Mouse (Mus musculus): ENCODE measurements at regions not wholly inside any gene's neighbourhood (a gene's known extent, or its start where the extent isn't known, plus 50 kb on each side); places are given as distances from the start of the nearest gene placed in this dataset.

- no peak overlapping the region for H3K9ac ChIP-seq (ENCODE audit: low read depth, low read length)
- H3K4me1 ChIP-seq (ENCODE audit: control insufficient read depth, low read depth, low read length), result no peaks in the 10 kb centered on the region
- H3K36me3 ChIP-seq (ENCODE audit: control insufficient read depth, insufficient read depth), result no peaks in the 10 kb centered on the region
- no peaks in the 10 kb centered on the region for H3K27me3 ChIP-seq (ENCODE audit: control insufficient read depth, insufficient read depth, low read depth, low read length)
- H3K4me3 ChIP-seq (ENCODE audit: low read depth, low read length), result no peak overlapping the region
- WGBS (ENCODE audit: insufficient replicate concordance), result 45% methylated on average over 1 of the region's 1 CpGs
- H3K27ac ChIP-seq (ENCODE audit: low read length), result no peak overlapping the region
- H3K9me3 ChIP-seq (replicated peaks; ENCODE audit: control insufficient read depth, low read length), result no peaks in the 10 kb centered on the region
- ATAC-seq (ENCODE audit: low read depth), result no peak
- H3K4me2 ChIP-seq (ENCODE audit: low read depth, low read length), result no peak overlapping the region
Observed at GRCm38 (mm10) chr12:39682121-39682520, 355.7 kb downstream of the Arl4a start.

GRCm38 (mm10) chr12:39675608-39676007 lies 362.2 kb downstream of the Arl4a start:
- no peak for ATAC-seq (ENCODE audit: low read depth)
- Histone ChIP-seq H3K4me2 (ENCODE audit: low read depth, low read length) (no peak overlapping the region), H3K9me3 (replicated peaks; ENCODE audit: control insufficient read depth, low read length) (no peaks in the 10 kb centered on the region), H3K4me3 (ENCODE audit: low read depth, low read length) (no peak overlapping the region), H3K4me1 (ENCODE audit: control insufficient read depth, low read depth, low read length) (no peaks in the 10 kb centered on the region), H3K27me3 (ENCODE audit: control insufficient read depth, insufficient read depth, low read depth, low read length) (no peaks in the 10 kb centered on the region), H3K9ac (ENCODE audit: low read depth, low read length) (no peak overlapping the region), H3K27ac (ENCODE audit: low read length) (no peak overlapping the region), H3K36me3 (ENCODE audit: control insufficient read depth, insufficient read depth) (no peaks in the 10 kb centered on the region)
- WGBS (ENCODE audit: insufficient replicate concordance), result 58% methylated on average over 2 of the region's 2 CpGs

GRCm38 (mm10) chr12:39667701-39668100 lies 370.1 kb downstream of the Arl4a start:
- H3K9me3 ChIP-seq (replicated peaks; ENCODE audit: control insufficient read depth, low read length), result no peaks in the 10 kb centered on the region
- no peak overlapping the region for H3K4me2 ChIP-seq (ENCODE audit: low read depth, low read length)
- 72% methylated on average over 2 of the region's 2 CpGs for WGBS (ENCODE audit: insufficient replicate concordance)
- H3K4me3 ChIP-seq (ENCODE audit: low read depth, low read length), result no peak overlapping the region
- H3K9ac ChIP-seq (ENCODE audit: low read depth, low read length), result no peak overlapping the region
- H3K36me3 ChIP-seq (ENCODE audit: control insufficient read depth, insufficient read depth), result no peaks in the 10 kb centered on the region
- H3K27ac ChIP-seq (ENCODE audit: low read length), result no peak overlapping the region
- ATAC-seq (ENCODE audit: low read depth), result no peak
- H3K27me3 ChIP-seq (ENCODE audit: control insufficient read depth, insufficient read depth, low read depth, low read length), result no peaks in the 10 kb centered on the region
- no peaks in the 10 kb centered on the region for H3K4me1 ChIP-seq (ENCODE audit: control insufficient read depth, low read depth, low read length)

GRCm38 (mm10) chr12:39665448-39665847 lies 372.4 kb downstream of the Arl4a start:
- 13% methylated on average over 4 of the region's 4 CpGs for WGBS (ENCODE audit: insufficient replicate concordance)
- H3K27ac ChIP-seq (ENCODE audit: low read length), result no peak overlapping the region
- no peak for ATAC-seq (ENCODE audit: low read depth)

GRCm38 (mm10) chr12:39660420-39660819 lies 377.4 kb downstream of the Arl4a start:
- H3K9me3 ChIP-seq (replicated peaks; ENCODE audit: control insufficient read depth, low read length), result no peaks in the 10 kb centered on the region
- H3K27ac ChIP-seq (ENCODE audit: low read length), result no peak overlapping the region
- no peak for ATAC-seq (ENCODE audit: low read depth)
- 39% methylated on average over 4 of the region's 4 CpGs for WGBS (ENCODE audit: insufficient replicate concordance)
- no peak overlapping the region for H3K9ac ChIP-seq (ENCODE audit: low read depth, low read length)
- H3K4me1 ChIP-seq (ENCODE audit: control insufficient read depth, low read depth, low read length), result no peaks in the 10 kb centered on the region
- no peaks in the 10 kb centered on the region for H3K36me3 ChIP-seq (ENCODE audit: control insufficient read depth, insufficient read depth)
- H3K4me2 ChIP-seq (ENCODE audit: low read depth, low read length), result no peak overlapping the region
- H3K4me3 ChIP-seq (ENCODE audit: low read depth, low read length), result no peak overlapping the region
- H3K27me3 ChIP-seq (ENCODE audit: control insufficient read depth, insufficient read depth, low read depth, low read length), result no peaks in the 10 kb centered on the region

More at GRCm38 (mm10) chr12:39665448-39665847, 372.4 kb downstream of the Arl4a start:
- H3K27me3 ChIP-seq (ENCODE audit: control insufficient read depth, insufficient read depth, low read depth, low read length), result no peaks in the 10 kb centered on the region
- H3K36me3 ChIP-seq (ENCODE audit: control insufficient read depth, insufficient read depth), result no peaks in the 10 kb centered on the region
- H3K4me1 ChIP-seq (ENCODE audit: control insufficient read depth, low read depth, low read length), result no peaks in the 10 kb centered on the region
- no peak overlapping the region for H3K9ac ChIP-seq (ENCODE audit: low read depth, low read length)
- no peak overlapping the region for H3K4me3 ChIP-seq (ENCODE audit: low read depth, low read length)
- no peaks in the 10 kb centered on the region for H3K9me3 ChIP-seq (replicated peaks; ENCODE audit: control insufficient read depth, low read length)
- H3K4me2 ChIP-seq (ENCODE audit: low read depth, low read length), result no peak overlapping the region

GRCm38 (mm10) chr12:39656606-39657005 lies 381.2 kb downstream of the Arl4a start:
- Histone ChIP-seq H3K4me1 (ENCODE audit: control insufficient read depth, low read depth, low read length) (no peaks in the 10 kb centered on the region), H3K27me3 (ENCODE audit: control insufficient read depth, insufficient read depth, low read depth, low read length) (no peaks in the 10 kb centered on the region), H3K9ac (ENCODE audit: low read depth, low read length) (no peak overlapping the region), H3K36me3 (ENCODE audit: control insufficient read depth, insufficient read depth) (no peaks in the 10 kb centered on the region), H3K4me3 (ENCODE audit: low read depth, low read length) (no peak overlapping the region), H3K9me3 (replicated peaks; ENCODE audit: control insufficient read depth, low read length) (no peaks in the 10 kb centered on the region), H3K27ac (ENCODE audit: low read length) (no peak overlapping the region), H3K4me2 (ENCODE audit: low read depth, low read length) (no peak overlapping the region)
- ATAC-seq (ENCODE audit: low read depth), result no peak

GRCm38 (mm10) chr12:39648952-39649351 lies 388.9 kb downstream of the Arl4a start:
- no peaks in the 10 kb centered on the region for H3K4me1 ChIP-seq (ENCODE audit: control insufficient read depth, low read depth, low read length)
- H3K9me3 ChIP-seq (replicated peaks; ENCODE audit: control insufficient read depth, low read length), result no peaks in the 10 kb centered on the region
- ATAC-seq (ENCODE audit: low read depth), result no peak
- no peak overlapping the region for H3K9ac ChIP-seq (ENCODE audit: low read depth, low read length)
- no peaks in the 10 kb centered on the region for H3K27me3 ChIP-seq (ENCODE audit: control insufficient read depth, insufficient read depth, low read depth, low read length)
- no peaks in the 10 kb centered on the region for H3K36me3 ChIP-seq (ENCODE audit: control insufficient read depth, insufficient read depth)
- no peak overlapping the region for H3K4me3 ChIP-seq (ENCODE audit: low read depth, low read length)
- H3K27ac ChIP-seq (ENCODE audit: low read length), result no peak overlapping the region
- H3K4me2 ChIP-seq (ENCODE audit: low read depth, low read length), result no peak overlapping the region

- Histone ChIP-seq H3K4me3 (ENCODE audit: low read depth, low read length) (no peak overlapping the region), H3K4me1 (ENCODE audit: control insufficient read depth, low read depth, low read length) (no peaks in the 10 kb centered on the region), H3K27me3 (ENCODE audit: control insufficient read depth, insufficient read depth, low read depth, low read length) (no peaks in the 10 kb centered on the region), H3K4me2 (ENCODE audit: low read depth, low read length) (no peak overlapping the region), H3K36me3 (ENCODE audit: control insufficient read depth, insufficient read depth) (no peaks in the 10 kb centered on the region), H3K9ac (ENCODE audit: low read depth, low read length) (no peak overlapping the region), H3K27ac (ENCODE audit: low read length) (no peak overlapping the region), H3K9me3 (replicated peaks; ENCODE audit: control insufficient read depth, low read length) (no peaks in the 10 kb centered on the region)
- 65% methylated on average over 3 of the region's 3 CpGs for WGBS (ENCODE audit: insufficient replicate concordance)
- no peak for ATAC-seq (ENCODE audit: low read depth)
Observed at GRCm38 (mm10) chr12:39646556-39646955, 391.3 kb downstream of the Arl4a start.

GRCm38 (mm10) chr12:39645581-39645980 lies 392.2 kb downstream of the Arl4a start:
- no peak overlapping the region for H3K4me3 ChIP-seq (ENCODE audit: low read depth, low read length)
- H3K27me3 ChIP-seq (ENCODE audit: control insufficient read depth, insufficient read depth, low read depth, low read length), result no peaks in the 10 kb centered on the region
- WGBS (ENCODE audit: insufficient replicate concordance), result 61% methylated on average over 4 of the region's 4 CpGs
- ATAC-seq (ENCODE audit: low read depth), result no peak
- H3K9me3 ChIP-seq (replicated peaks; ENCODE audit: control insufficient read depth, low read length), result no peaks in the 10 kb centered on the region
- no peak overlapping the region for H3K27ac ChIP-seq (ENCODE audit: low read length)
- no peak overlapping the region for H3K4me2 ChIP-seq (ENCODE audit: low read depth, low read length)
- no peak overlapping the region for H3K9ac ChIP-seq (ENCODE audit: low read depth, low read length)
- H3K4me1 ChIP-seq (ENCODE audit: control insufficient read depth, low read depth, low read length), result no peaks in the 10 kb centered on the region
- no peaks in the 10 kb centered on the region for H3K36me3 ChIP-seq (ENCODE audit: control insufficient read depth, insufficient read depth)

- no peak overlapping the region for H3K4me2 ChIP-seq (ENCODE audit: low read depth, low read length)
- 65% methylated on average over 6 of the region's 6 CpGs for WGBS (ENCODE audit: insufficient replicate concordance)
- no peaks in the 10 kb centered on the region for H3K4me1 ChIP-seq (ENCODE audit: control insufficient read depth, low read depth, low read length)
- no peaks in the 10 kb centered on the region for H3K36me3 ChIP-seq (ENCODE audit: control insufficient read depth, insufficient read depth)
- H3K4me3 ChIP-seq (ENCODE audit: low read depth, low read length), result no peak overlapping the region
- no peak overlapping the region for H3K9ac ChIP-seq (ENCODE audit: low read depth, low read length)
- no peaks in the 10 kb centered on the region for H3K27me3 ChIP-seq (ENCODE audit: control insufficient read depth, insufficient read depth, low read depth, low read length)
- no peak overlapping the region for H3K27ac ChIP-seq (ENCODE audit: low read length)
- no peak for ATAC-seq (ENCODE audit: low read depth)
- H3K9me3 ChIP-seq (replicated peaks; ENCODE audit: control insufficient read depth, low read length), result no peaks in the 10 kb centered on the region
Observed at GRCm38 (mm10) chr12:39639246-39639645, 398.6 kb downstream of the Arl4a start.

All from liver, embryonic 16.5 days (tissue).